Mouse (Mus musculus) heart, embryonic 12.5 days (tissue): ENCODE data around the gene Ces1b. TPM values are rescaled to one million over a fixed set of nuclear protein-coding genes. Genes with fewer than 3 reads are reported as not detected.

Experiments used
- ATAC-seq: fragments of 200-750 bp; cut with Nextera tagmentation; 2 replicates; pipeline ENCODE4 v1.8.0; 2017; ENCODE audit warnings: moderate TSS enrichment, moderate library complexity; ENCODE audit not compliant: insufficient number of reproducible peaks, low FRiP score
- H3K27ac ChIP-seq: fragments of 300-500 bp; sonication (generic); 2 replicates; pipeline ENCODE4 v1.5.1; 2016; ENCODE audit warnings: mild to moderate bottlenecking, moderate library complexity; ENCODE audit not compliant: poor library complexity, severe bottlenecking
- H3K27me3 ChIP-seq: fragments of 300-500 bp; sonication (generic); replicated peaks from 2 replicates; pipeline ENCODE4 v1.6.1; 2016; ENCODE audit warnings: mild to moderate bottlenecking, moderate library complexity
- H3K36me3 ChIP-seq: fragments of 300-500 bp; sonication (generic); 2 replicates; pipeline ENCODE4 v1.6.1; 2016; ENCODE audit warnings: mild to moderate bottlenecking, moderate library complexity
- H3K4me1 ChIP-seq: fragments of 300-500 bp; sonication (generic); replicated peaks from 2 replicates; pipeline ENCODE4 v1.6.1; 2016; ENCODE audit warnings: mild to moderate bottlenecking
- H3K4me2 ChIP-seq: fragments of 300-500 bp; sonication (generic); 2 replicates; pipeline ENCODE4 v1.6.1; 2016; ENCODE audit warnings: mild to moderate bottlenecking, moderate library complexity
- H3K4me3 ChIP-seq: fragments of 300-500 bp; sonication (generic); 2 replicates; pipeline ENCODE4 v1.5.1; 2016; ENCODE audit warnings: mild to moderate bottlenecking
- H3K9ac ChIP-seq: fragments of 300-500 bp; sonication (generic); 2 replicates; pipeline ENCODE4 v1.6.1; 2016; ENCODE audit warnings: mild to moderate bottlenecking, moderate library complexity
- H3K9me3 ChIP-seq: fragments of 300-500 bp; sonication (generic); replicated peaks from 2 replicates; pipeline ENCODE4 v1.6.1; 2016; ENCODE audit warnings: mild to moderate bottlenecking, moderate library complexity
- WGBS: fragments of 180-500 bp; shearing (Covaris S2); methylation state at CpG from one replicate; pipeline ENCODE4 v1.1.7; 2016; 5-methylcytosine and 5-hydroxymethylcytosine counted together
- polyA plus RNA-seq: library from polyadenylated mRNA; unstranded; fragments of >200 nt; fragmentation: Nextera tagmentation; extraction: Ambion mirVana; gene quantifications from 2 replicates; pipeline ENCODE4 v1.2.1, GENCODE M21; 2016

The Ces1b gene
- polyA plus RNA-seq, 1 experiment from 2014 or later, result not detected

DNA sequence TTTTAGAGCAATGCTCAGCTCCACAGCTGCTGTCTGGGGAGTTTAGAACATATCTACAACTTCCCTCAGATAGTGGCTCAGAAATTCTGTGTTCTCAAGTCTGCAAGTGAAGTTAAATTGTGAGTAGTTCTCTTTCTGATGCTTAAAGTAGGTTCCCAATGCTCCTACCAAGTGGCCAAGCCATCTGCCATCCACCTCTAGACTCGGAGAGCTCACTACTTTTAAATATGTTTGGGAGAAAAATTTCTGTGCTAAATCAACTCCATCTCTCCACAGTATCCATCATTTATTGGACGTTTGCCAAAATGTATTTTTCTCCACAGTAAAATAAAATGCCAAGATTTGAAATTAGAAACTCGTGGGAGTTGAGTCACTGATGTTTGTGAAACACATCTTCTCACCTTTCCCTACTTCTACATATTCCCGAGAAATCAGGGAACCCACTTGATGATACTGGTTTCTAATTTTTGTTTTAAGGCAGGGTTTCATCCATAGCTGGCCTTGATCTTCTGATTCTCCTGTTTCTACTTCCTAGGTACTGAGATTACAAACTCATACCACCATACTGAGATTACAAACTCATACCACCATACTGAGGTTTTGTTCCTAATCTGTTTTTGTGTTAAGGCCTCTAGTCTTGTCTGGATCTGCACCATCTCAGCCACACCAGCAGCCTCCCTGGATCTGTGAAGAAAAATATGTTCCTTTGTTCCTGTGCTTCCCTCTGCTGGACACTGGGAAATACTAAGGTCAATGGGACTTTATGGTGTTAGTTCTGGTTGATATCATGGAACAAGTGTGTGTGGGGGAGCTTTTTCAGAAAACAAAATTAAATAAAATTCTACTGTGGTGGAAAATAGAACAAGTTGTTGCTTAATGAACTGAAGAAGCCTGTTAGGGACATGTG lies 31.1 kb downstream of the Ces1b start:
- Histone ChIP-seq H3K27me3 (no peaks in the 10 kb centered on the region), H3K4me3 (no peak overlapping the region), H3K36me3 (no peaks in the 10 kb centered on the region), H3K27ac (no peak overlapping the region), H3K4me2 (no peak overlapping the region), H3K9me3 (no peaks in the 10 kb centered on the region), H3K9ac (no peak overlapping the region), H3K4me1 (no peaks in the 10 kb centered on the region)
- ATAC-seq, result no peak
- 60% methylated on average over 4 of the region's 4 CpGs for WGBS

GRCm38 (mm10) chr8:93048092-93048491 lies 31.7 kb downstream of the Ces1b start, which contains the start of gene Ces1a:
TSS of gene Ces1a (minus strand) at chr8:93048192.
- Histone ChIP-seq H3K9ac (no peak within 1 kb of the TSS), H3K27ac (no peak within 1 kb of the TSS)
- 73% methylated on average over 3 of the region's 3 CpGs for WGBS

DNA sequence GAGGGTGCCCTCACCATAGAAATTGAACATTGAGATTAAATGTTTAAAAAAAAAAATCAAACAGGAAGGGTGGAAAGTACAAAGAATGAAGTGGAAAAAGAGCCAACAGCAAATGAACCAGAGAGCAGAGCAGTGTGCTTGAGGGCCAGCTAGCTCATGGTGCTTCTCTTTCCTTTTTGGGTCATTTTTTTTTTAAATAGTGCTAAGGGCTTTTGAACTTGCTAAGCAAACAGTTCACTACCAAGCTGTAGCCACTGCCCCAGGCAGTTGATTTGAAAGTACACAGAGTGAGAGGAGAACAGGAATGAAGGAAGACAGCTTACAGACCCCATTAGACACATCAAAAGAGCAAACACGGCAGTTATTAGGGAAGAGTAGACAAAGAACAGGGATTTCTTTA lies 36.7 kb downstream of the Ces1b start:
- ATAC-seq, result no peak
- no peaks in the 10 kb centered on the region for H3K9me3 ChIP-seq
- no peak overlapping the region for H3K4me2 ChIP-seq
- 34% methylated on average over 1 of the region's 1 CpGs for WGBS
- H3K4me3 ChIP-seq, result no peak overlapping the region
- H3K9ac ChIP-seq, result no peak overlapping the region
- H3K4me1 ChIP-seq, result peaks cover 19% of the 10 kb centered on the region
- H3K27me3 ChIP-seq, result no peaks in the 10 kb centered on the region
- H3K27ac ChIP-seq, result no peak overlapping the region
- no peaks in the 10 kb centered on the region for H3K36me3 ChIP-seq

More at GRCm38 (mm10) chr8:93048092-93048491, 31.7 kb downstream of the Ces1b start, which contains the start of gene Ces1a:
- H3K27me3 ChIP-seq, result no peaks in the 10 kb centered on the region
- H3K36me3 ChIP-seq, result no peaks in the 10 kb centered on the region
- no peak within 1 kb of the TSS for H3K4me2 ChIP-seq
- no peak for ATAC-seq
- H3K4me1 ChIP-seq, result no peaks in the 10 kb centered on the region
- no peak within 1 kb of the TSS for H3K4me3 ChIP-seq
- no peaks in the 10 kb centered on the region for H3K9me3 ChIP-seq

GRCm38 (mm10) chr8:93040776-93041567 lies 38.8 kb downstream of the Ces1b start:
- no peak overlapping the region for H3K4me3 ChIP-seq
- H3K27me3 ChIP-seq, result no peaks in the 10 kb centered on the region
- peaks cover 19% of the 10 kb centered on the region for H3K4me1 ChIP-seq
- H3K36me3 ChIP-seq, result no peaks in the 10 kb centered on the region
- no peak overlapping the region for H3K4me2 ChIP-seq
- 80% methylated on average over 4 of the region's 4 CpGs for WGBS
- no peak overlapping the region for H3K9ac ChIP-seq
- H3K9me3 ChIP-seq, result no peaks in the 10 kb centered on the region
- no peak for ATAC-seq
- H3K27ac ChIP-seq, result no peak overlapping the region

DNA sequence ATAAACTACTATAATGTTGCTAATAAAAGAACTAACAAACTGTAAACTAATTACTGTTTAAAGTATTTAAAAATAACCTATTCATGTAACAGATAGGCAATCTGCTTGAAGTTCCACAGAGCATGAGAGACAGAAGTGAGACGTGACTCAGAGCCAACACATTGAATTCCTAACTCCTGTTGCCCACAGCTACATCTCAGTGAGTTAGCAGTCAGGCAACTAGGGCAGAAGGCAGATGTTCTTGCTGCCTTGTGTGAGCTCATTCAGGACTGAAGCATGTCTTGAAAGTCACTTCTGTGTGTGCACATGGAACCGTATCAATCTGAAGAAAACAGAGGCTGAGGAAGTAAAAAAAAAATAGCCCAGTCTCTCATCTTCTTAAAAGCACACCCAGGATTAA lies 39.6 kb downstream of the Ces1b start:
- no peaks in the 10 kb centered on the region for H3K36me3 ChIP-seq
- no peak overlapping the region for H3K4me3 ChIP-seq
- H3K9me3 ChIP-seq, result no peaks in the 10 kb centered on the region
- 53% methylated on average over 2 of the region's 2 CpGs for WGBS
- H3K4me1 ChIP-seq, result peaks cover 19% of the 10 kb centered on the region
- H3K27me3 ChIP-seq, result no peaks in the 10 kb centered on the region
- no peak overlapping the region for H3K27ac ChIP-seq
- H3K4me2 ChIP-seq, result no peak overlapping the region
- no peak for ATAC-seq
- H3K9ac ChIP-seq, result no peak overlapping the region

DNA sequence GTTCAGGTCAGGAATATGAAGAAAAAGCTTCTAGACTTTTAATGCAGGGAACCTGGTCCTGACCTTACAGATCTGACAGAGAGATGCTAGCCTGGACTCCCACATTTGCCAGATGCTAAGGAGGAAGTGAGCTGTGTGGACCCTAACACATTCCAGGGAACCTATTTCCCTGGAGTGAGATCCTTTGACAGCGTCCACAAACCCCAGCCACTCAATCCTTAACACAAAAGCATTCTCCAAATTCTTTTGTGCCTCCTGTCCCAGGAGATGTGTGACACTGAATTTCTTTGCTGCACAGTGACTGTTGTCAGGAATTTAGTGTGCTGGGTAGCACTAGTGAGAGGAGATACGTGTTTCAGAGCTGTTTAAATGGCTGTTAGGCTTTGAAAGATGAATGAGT lies 41.0 kb downstream of the Ces1b start:
- Histone ChIP-seq H3K9ac (no peak overlapping the region), H3K4me3 (no peak overlapping the region), H3K36me3 (no peaks in the 10 kb centered on the region), H3K27ac (no peak overlapping the region), H3K4me2 (no peak overlapping the region), H3K4me1 (peaks cover 19% of the 10 kb centered on the region), H3K27me3 (no peaks in the 10 kb centered on the region), H3K9me3 (no peaks in the 10 kb centered on the region)
- 11% methylated on average over 2 of the region's 2 CpGs for WGBS
- ATAC-seq, result no peak

- ATAC-seq, result no peak
- H3K27ac ChIP-seq, result no peak overlapping the region
- H3K9me3 ChIP-seq, result no peaks in the 10 kb centered on the region
- H3K27me3 ChIP-seq, result no peaks in the 10 kb centered on the region
- H3K4me1 ChIP-seq, result no peaks in the 10 kb centered on the region
- no peaks in the 10 kb centered on the region for H3K36me3 ChIP-seq
- H3K4me2 ChIP-seq, result no peak overlapping the region
- WGBS, result 76% methylated on average over 2 of the region's 2 CpGs
- no peak overlapping the region for H3K4me3 ChIP-seq
- H3K9ac ChIP-seq, result no peak overlapping the region
These were observed 49.2 kb downstream of the Ces1b start for GRCm38 (mm10) chr8:93030664-93031063.

DNA sequence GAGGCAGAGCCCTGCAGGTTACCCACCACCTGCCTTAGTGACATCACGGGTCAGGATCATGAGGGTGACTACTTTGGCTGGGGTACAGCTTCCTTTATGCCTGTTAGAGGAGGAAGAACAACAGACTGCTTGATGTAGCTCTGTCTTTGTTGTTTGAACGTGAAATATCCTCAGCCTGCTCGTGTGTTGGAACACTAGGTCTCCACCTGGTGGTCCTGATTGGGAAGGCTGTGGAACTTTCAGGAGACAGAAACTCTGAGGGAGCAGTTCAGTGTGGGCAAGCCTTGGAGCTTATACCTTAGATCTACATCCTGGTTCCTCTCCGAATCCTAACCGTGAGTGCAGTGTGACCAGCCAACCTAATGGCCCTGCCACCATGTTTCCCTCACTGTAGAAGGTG lies 58.1 kb downstream of the Ces1b start:
- ATAC-seq, result no peak
- 61% methylated on average over 5 of the region's 5 CpGs for WGBS
- no peak overlapping the region for H3K9ac ChIP-seq
- H3K4me3 ChIP-seq, result no peak overlapping the region
- H3K27ac ChIP-seq, result no peak overlapping the region
- no peaks in the 10 kb centered on the region for H3K27me3 ChIP-seq
- H3K4me2 ChIP-seq, result no peak overlapping the region
- H3K36me3 ChIP-seq, result no peaks in the 10 kb centered on the region
- no peaks in the 10 kb centered on the region for H3K9me3 ChIP-seq
- no peaks in the 10 kb centered on the region for H3K4me1 ChIP-seq

DNA sequence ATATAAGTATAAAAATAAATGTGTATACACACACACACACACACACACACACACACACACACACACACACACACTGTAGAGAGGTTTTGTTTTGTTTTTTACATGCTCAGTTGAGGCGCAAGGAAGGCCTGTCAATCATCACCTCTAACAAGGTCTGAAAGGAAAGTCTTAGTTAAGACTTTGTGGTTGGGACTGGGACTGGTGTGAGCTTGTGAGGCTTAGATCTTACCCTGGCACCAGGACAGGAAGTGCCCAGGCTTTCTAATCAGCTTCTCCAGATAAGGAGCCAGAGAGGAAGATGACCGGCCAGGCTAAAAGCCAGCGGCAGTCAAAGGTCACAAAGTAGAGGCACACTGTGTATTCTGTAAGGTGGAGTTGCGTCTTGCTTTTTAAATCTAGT lies 65.5 kb downstream of the Ces1b start:
- H3K9ac ChIP-seq, result no peak overlapping the region
- WGBS, result 19% methylated on average over 4 of the region's 4 CpGs

GRCm38 (mm10) chr8:93012226-93012625 lies 67.6 kb downstream of the Ces1b start:
- H3K9me3 ChIP-seq, result no peaks in the 10 kb centered on the region
- H3K4me1 ChIP-seq, result peaks cover 4% of the 10 kb centered on the region
- no peak overlapping the region for H3K9ac ChIP-seq
- no peak overlapping the region for H3K4me3 ChIP-seq
- no peak for ATAC-seq
- no peak overlapping the region for H3K27ac ChIP-seq
- no peaks in the 10 kb centered on the region for H3K36me3 ChIP-seq
- WGBS, result 67% methylated on average over 6 of the region's 6 CpGs
- no peak overlapping the region for H3K4me2 ChIP-seq
- no peaks in the 10 kb centered on the region for H3K27me3 ChIP-seq

More for the DNA sequence above, 65.5 kb downstream of the Ces1b start:
- ATAC-seq, result no peak
- H3K4me2 ChIP-seq, result no peak overlapping the region
- H3K27me3 ChIP-seq, result no peaks in the 10 kb centered on the region
- H3K4me1 ChIP-seq, result peaks cover 4% of the 10 kb centered on the region
- no peaks in the 10 kb centered on the region for H3K36me3 ChIP-seq
- no peak overlapping the region for H3K27ac ChIP-seq
- no peaks in the 10 kb centered on the region for H3K9me3 ChIP-seq
- no peak overlapping the region for H3K4me3 ChIP-seq

GRCm38 (mm10) chr8:93011439-93011838 lies 68.4 kb downstream of the Ces1b start:
- H3K36me3 ChIP-seq, result no peaks in the 10 kb centered on the region
- no peaks in the 10 kb centered on the region for H3K27me3 ChIP-seq
- H3K4me3 ChIP-seq, result no peak overlapping the region
- peak; percentile 51; the same call in 1 of the 2 replicates for ATAC-seq
- peaks cover 4% of the 10 kb centered on the region for H3K4me1 ChIP-seq
- no peaks in the 10 kb centered on the region for H3K9me3 ChIP-seq
- H3K27ac ChIP-seq, result no peak overlapping the region
- H3K9ac ChIP-seq, result no peak overlapping the region
- 10% methylated on average over 9 of the region's 9 CpGs for WGBS
- no peak overlapping the region for H3K4me2 ChIP-seq
